ENCODE assay signal across 18 mouse cellular contexts in genomic region chr6:137751551-137752274, GRCm38 (mm10). TPM values are rescaled to one million over a fixed set of nuclear protein-coding genes. Genes with fewer than 3 reads are reported as not detected.
DNase-seq lines count a peak whose midpoint lies in the region; ATAC-seq lines count a peak whose summit lies in the region.
"Had no signal": no experiment of that assay in that cellular context is flagged by ENCODE, and none has a peak within 500 bp of the region (broad histone marks: within the 10 kb centered on the region; RNA-seq: fewer than 3 reads in every experiment).

No protein-coding gene starts in this region.

- H3K4me2 ChIP-seq in kidney, embryonic 15.5 days = no peak overlapping the region
- no peak overlapping the region for H3K4me2 ChIP-seq in intestine, embryonic 16.5 days (ENCODE audit: low read depth, low read length)
- H3K4me2 ChIP-seq: hindbrain, embryonic 12.5 days; limb, embryonic 15.5 days had no signal

- 86% methylated on average over 10 of the region's 10 CpGs for WGBS in kidney, embryonic 15.5 days
- WGBS in intestine, embryonic 16.5 days = 71% methylated on average over 10 of the region's 10 CpGs

- peaks cover 8% of the 10 kb centered on the region for H3K4me1 ChIP-seq in kidney, embryonic 15.5 days
- peaks cover 7% of the 10 kb centered on the region; the same call in 1 of the 2 replicates for H3K4me1 ChIP-seq in intestine, embryonic 16.5 days (ENCODE audit: control insufficient read depth, insufficient read depth, low read length)

- DNase-seq in kidney, adult 18-20 months = peak; percentile 51
- peak; percentile 45 for DNase-seq in kidney, postnatal 10 days
- peak; percentile 79 for DNase-seq in yolk sac, embryonic 10.5 days (ENCODE audit: low spot score)
- DNase-seq in frontal cortex, postnatal 25 days (ENCODE audit: low spot score in 2 of 2) = no peak
- DNase-seq in embryo, embryonic 10.5 days (ENCODE audit: low spot score) = no peak
- DNase-seq: cerebellum, adult 18-20 months; gastrocnemius, postnatal 25 days; lung, adult 2 months; lung, postnatal 4 days; thymus, postnatal 25 days had no signal

- ATAC-seq in kidney, embryonic 15.5 days (replicated peaks; ENCODE audit: low FRiP score) = no peak
- peak; percentile 86 for ATAC-seq in intestine, embryonic 16.5 days
- ATAC-seq: forebrain, embryonic 14.5 days had no signal

- no peaks in the 10 kb centered on the region for H3K9me3 ChIP-seq in kidney, embryonic 15.5 days (replicated peaks)
- no peaks in the 10 kb centered on the region for H3K9me3 ChIP-seq in intestine, embryonic 16.5 days (ENCODE audit: control insufficient read depth, low read length)
- H3K9me3 ChIP-seq: hindbrain, embryonic 12.5 days; limb, embryonic 15.5 days; midbrain, embryonic 10.5 days had no signal

- H3K27ac ChIP-seq in kidney, embryonic 15.5 days = no peak overlapping the region
- H3K27ac ChIP-seq in intestine, embryonic 16.5 days (ENCODE audit: low read length) = peak overlapping the region; percentile 93
- H3K27ac ChIP-seq: hindbrain, embryonic 12.5 days; limb, embryonic 15.5 days; midbrain, embryonic 10.5 days had no signal

- no peak overlapping the region for H3K4me3 ChIP-seq in kidney, embryonic 15.5 days (replicated peaks)
- no peak overlapping the region for H3K4me3 ChIP-seq in intestine, embryonic 16.5 days (ENCODE audit: low read length)
- H3K4me3 ChIP-seq: hindbrain, embryonic 12.5 days; layer of hippocampus, adult 2 months; limb, embryonic 15.5 days; midbrain, embryonic 10.5 days had no signal

- H3K36me3 ChIP-seq in kidney, embryonic 15.5 days = peaks cover 54% of the 10 kb centered on the region
- peaks cover 9% of the 10 kb centered on the region; the same call in 1 of the 2 replicates for H3K36me3 ChIP-seq in intestine, embryonic 16.5 days (ENCODE audit: control insufficient read depth, insufficient read depth, low read length)

- H3K9ac ChIP-seq in kidney, embryonic 15.5 days = no peak overlapping the region
- H3K9ac ChIP-seq in intestine, embryonic 16.5 days (ENCODE audit: low read depth, low read length) = no peak overlapping the region; the same call in 1 of the 2 replicates
- H3K9ac ChIP-seq: hindbrain, embryonic 12.5 days; limb, embryonic 15.5 days had no signal

- no peaks in the 10 kb centered on the region for H3K27me3 ChIP-seq in kidney, embryonic 15.5 days
- no peaks in the 10 kb centered on the region for H3K27me3 ChIP-seq in intestine, embryonic 16.5 days (replicated peaks; ENCODE audit: control insufficient read depth, insufficient read depth, low read length)
- H3K27me3 ChIP-seq: CH12.LX; hindbrain, embryonic 12.5 days; limb, embryonic 15.5 days had no signal

RNA-seq across cellular contexts. Expression of gene Dera, which starts 2.6 kb away (rescaled TPM):
- polyA plus RNA-seq in kidney, embryonic 15.5 days (2015; fragmentation: Nextera tagmentation; extraction: Ambion mirVana) = 66.3 and 70.0 TPM in 2 replicates
- polyA plus RNA-seq in intestine, embryonic 16.5 days (2015; fragmentation: Nextera tagmentation; extraction: Ambion mirVana) = 124 and 132 TPM in 2 replicates

RNA-seq across cellular contexts. Expression of gene Strap, which starts 16.8 kb away (rescaled TPM):
- 165 and 174 TPM in 2 replicates for polyA plus RNA-seq in kidney, embryonic 15.5 days (2015; fragmentation: Nextera tagmentation; extraction: Ambion mirVana)
- polyA plus RNA-seq in intestine, embryonic 16.5 days (2015; fragmentation: Nextera tagmentation; extraction: Ambion mirVana) = 122 and 132 TPM in 2 replicates

Comparison
In these comparisons a context has a peak if more than half of its experiments do, and no peak if none do; other contexts are left out.
1. DNase-seq: peak in kidney, adult 18-20 months (single experiment), kidney, postnatal 10 days (single experiment) and yolk sac, embryonic 10.5 days (single experiment); none in frontal cortex, postnatal 25 days (0 of 2) and embryo, embryonic 10.5 days (single experiment).